Mouse (Mus musculus) small intestine, adult 2 months (tissue): ENCODE measurements around the gene Taf10.

Source experiments
- CTCF ChIP-seq: fragments of 200-500 bp; IDR thresholded peaks from 2 replicates; pipeline ENCODE4 v1.5.1; 2012; ENCODE audit warnings: low read depth, mild to moderate bottlenecking, control low read depth, inconsistent platforms, low read length, moderate library complexity, mixed read lengths; ENCODE audit not compliant: insufficient replicate concordance, insufficient read length; ENCODE audit errors: extremely low read depth
- POLR2A ChIP-seq: fragments of 200-500 bp; IDR thresholded peaks from 2 replicates; pipeline ENCODE4 v1.6.1; 2012; ENCODE audit warnings: low read depth, mild to moderate bottlenecking, control low read depth, inconsistent platforms, low read length, moderate library complexity

DNA sequence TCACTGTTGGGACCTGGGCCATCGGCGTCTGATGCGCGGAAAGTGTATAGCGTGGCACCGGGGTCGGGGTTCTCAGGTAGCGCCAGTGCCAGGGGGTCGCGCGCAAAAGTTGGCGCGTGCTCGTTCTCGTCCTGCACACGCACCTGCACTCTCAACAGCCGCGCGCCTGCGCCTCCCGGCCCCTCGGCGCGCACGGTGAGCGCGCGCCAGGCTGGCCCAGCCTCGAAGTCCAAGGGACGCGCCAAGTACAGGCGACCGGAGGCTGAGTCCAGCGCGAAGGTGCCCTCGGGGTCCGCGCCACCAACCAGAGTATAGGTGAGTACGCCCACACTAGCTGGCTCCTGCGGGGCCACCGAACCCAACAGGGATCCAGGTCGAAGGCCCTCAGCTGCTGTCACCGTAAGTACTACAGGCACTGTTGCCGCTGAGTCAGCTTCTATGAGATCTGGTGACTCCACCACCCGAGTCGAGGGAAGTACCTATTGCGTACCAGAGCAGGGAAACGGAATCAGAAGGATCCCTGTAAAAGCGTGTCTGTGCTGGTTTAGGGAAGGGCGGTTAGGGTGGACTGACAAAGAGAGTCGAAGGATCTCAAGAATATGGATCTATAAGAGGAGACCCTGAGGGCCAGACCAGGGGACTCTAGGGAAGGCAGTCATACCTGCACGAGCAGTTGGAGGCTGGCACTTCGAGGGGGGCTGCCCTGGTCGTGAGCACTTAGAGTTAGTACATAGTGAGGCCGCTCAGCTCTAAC is 18.5 kb upstream of the Taf10 start:
- no peak for TF ChIP-seq CTCF
- TF ChIP-seq POLR2A: no peak
